Mouse (Mus musculus): ENCODE measurements around the gene Spi1. TPM values are rescaled to one million over a fixed set of nuclear protein-coding genes. Genes with fewer than 3 reads are reported as not detected.

The Spi1 gene
- total and polyA plus RNA-seq, 2 experiments from 2014 or later: 3.0 to 4.5 TPM

DNA sequence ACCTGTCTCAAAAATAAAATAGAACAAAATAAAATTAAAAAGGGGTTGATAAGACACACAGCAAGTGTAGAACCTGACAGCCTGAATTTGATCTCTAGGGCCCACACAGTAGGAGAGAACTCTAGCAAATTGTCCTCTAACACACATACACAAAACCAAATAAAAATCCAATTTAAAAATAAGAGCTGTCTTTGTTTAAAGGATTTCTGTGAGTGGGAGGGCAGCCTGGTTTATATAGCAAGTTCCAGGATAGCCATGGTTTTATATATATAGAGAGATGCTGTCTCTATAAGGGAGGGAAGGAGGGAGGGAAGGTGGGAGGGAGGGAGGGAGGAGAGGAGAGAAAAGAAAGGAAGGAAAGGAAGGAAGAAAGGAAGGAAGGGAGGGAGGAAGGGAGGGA is 65.9 kb downstream of the Spi1 start:
- H3K9ac ChIP-seq (replicated peaks; ENCODE audit: low read length): no peak overlapping the region
- H3K27me3 ChIP-seq (ENCODE audit: insufficient read depth, low read length): no peaks in the 10 kb centered on the region
- ATAC-seq (no peak), DNase-seq (ENCODE audit: low spot score) (no peak)
- H3K4me2 ChIP-seq (ENCODE audit: low read depth, low read length): no peak overlapping the region
- no peaks in the 10 kb centered on the region for H3K9me3 ChIP-seq (ENCODE audit: low read length)
- TF ChIP-seq CTCF (IDR thresholded peaks at IDR 0.05; ENCODE audit: low read depth): no peak
- H3K36me3 ChIP-seq (ENCODE audit: insufficient read depth, low read length): peaks cover 60% of the 10 kb centered on the region
- H3K27ac ChIP-seq: no peak overlapping the region
- no peak overlapping the region for H3K4me3 ChIP-seq (ENCODE audit: low read length)
- H3K4me1 ChIP-seq (ENCODE audit: insufficient read depth, low read length): no peaks in the 10 kb centered on the region

GRCm38 (mm10) chr2:91151331-91151730 is 69.1 kb downstream of the Spi1 start:
- Histone ChIP-seq H3K36me3 (ENCODE audit: insufficient read depth, low read length) (peaks cover 70% of the 10 kb centered on the region), H3K9me3 (ENCODE audit: low read length) (no peaks in the 10 kb centered on the region), H3K4me3 (ENCODE audit: low read length) (no peak overlapping the region), H3K27ac (no peak overlapping the region), H3K4me2 (ENCODE audit: low read depth, low read length) (no peak overlapping the region), H3K9ac (replicated peaks; ENCODE audit: low read length) (no peak overlapping the region), H3K27me3 (ENCODE audit: insufficient read depth, low read length) (no peaks in the 10 kb centered on the region), H3K4me1 (ENCODE audit: insufficient read depth, low read length) (no peaks in the 10 kb centered on the region)
- TF ChIP-seq CTCF (IDR thresholded peaks at IDR 0.05; ENCODE audit: low read depth): no peak
- 89% methylated on average over 1 of the region's 1 CpGs for WGBS
- no peak for DNase-seq (ENCODE audit: low spot score)
- no peak for ATAC-seq

DNA sequence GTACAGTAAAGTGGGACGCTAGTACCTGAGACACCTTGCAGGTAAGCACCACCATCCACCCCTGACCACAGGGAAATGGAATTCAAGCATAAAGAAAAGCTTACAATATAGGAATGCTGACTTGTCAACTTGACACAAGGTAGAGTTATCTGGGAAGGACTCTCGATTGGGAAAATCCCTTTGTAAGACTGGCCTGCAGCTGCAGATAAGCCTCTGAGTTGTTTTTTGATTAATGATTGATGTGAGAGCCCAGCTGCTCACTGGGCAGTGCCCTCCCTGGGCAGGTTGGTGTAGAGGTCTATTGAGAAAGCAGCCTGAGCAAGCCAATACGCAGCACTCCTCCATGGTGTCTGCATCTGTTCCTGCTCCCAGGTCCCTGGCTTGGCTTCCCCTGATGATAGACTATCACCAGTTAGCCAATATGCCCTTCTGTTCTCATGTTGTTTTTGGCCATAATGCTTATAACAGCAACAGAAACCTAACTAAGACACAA is 70.7 kb downstream of the Spi1 start:
- H3K9ac ChIP-seq (replicated peaks; ENCODE audit: low read length): no peak overlapping the region
- DNase-seq (ENCODE audit: low spot score): no peak
- ATAC-seq: no peak
- H3K4me1 ChIP-seq (ENCODE audit: insufficient read depth, low read length): no peaks in the 10 kb centered on the region
- no peaks in the 10 kb centered on the region for H3K27me3 ChIP-seq (ENCODE audit: insufficient read depth, low read length)
- no peak for TF ChIP-seq CTCF (IDR thresholded peaks at IDR 0.05; ENCODE audit: low read depth)
- no peak overlapping the region for H3K27ac ChIP-seq
- 85% methylated on average over 3 of the region's 3 CpGs for WGBS
- no peaks in the 10 kb centered on the region for H3K9me3 ChIP-seq (ENCODE audit: low read length)
- no peak overlapping the region for H3K4me2 ChIP-seq (ENCODE audit: low read depth, low read length)
- peaks cover 73% of the 10 kb centered on the region for H3K36me3 ChIP-seq (ENCODE audit: insufficient read depth, low read length)
- no peak overlapping the region for H3K4me3 ChIP-seq (ENCODE audit: low read length)

DNA sequence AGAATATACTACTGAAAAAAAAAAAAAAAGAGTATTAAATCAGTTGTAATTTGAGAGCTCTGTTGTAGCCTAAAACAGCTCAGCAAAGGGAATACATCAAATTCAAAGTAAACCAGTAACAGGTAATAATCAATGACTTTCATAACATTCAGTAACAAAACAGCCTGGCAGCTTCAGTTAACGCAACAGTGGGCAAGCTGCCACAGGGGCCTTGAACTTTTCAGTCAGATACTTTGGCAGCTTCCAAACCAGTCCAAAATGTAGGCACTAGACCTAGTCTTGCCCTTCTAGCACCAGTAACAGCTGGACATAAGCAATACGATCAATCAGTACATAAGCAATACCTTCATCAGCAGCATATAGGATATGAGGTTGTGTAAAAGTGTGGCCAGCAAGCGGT is 71.9 kb downstream of the Spi1 start:
- DNase-seq (ENCODE audit: low spot score): no peak
- Histone ChIP-seq H3K4me3 (ENCODE audit: low read length) (no peak overlapping the region), H3K27ac (no peak overlapping the region), H3K4me2 (ENCODE audit: low read depth, low read length) (no peak overlapping the region), H3K9me3 (ENCODE audit: low read length) (no peaks in the 10 kb centered on the region), H3K4me1 (ENCODE audit: insufficient read depth, low read length) (no peaks in the 10 kb centered on the region), H3K9ac (replicated peaks; ENCODE audit: low read length) (no peak overlapping the region), H3K27me3 (ENCODE audit: insufficient read depth, low read length) (no peaks in the 10 kb centered on the region), H3K36me3 (ENCODE audit: insufficient read depth, low read length) (peaks cover 77% of the 10 kb centered on the region)
- no peak for ATAC-seq
- no peak for TF ChIP-seq CTCF (IDR thresholded peaks at IDR 0.05; ENCODE audit: low read depth)
- 91% methylated on average over 3 of the region's 3 CpGs for WGBS

DNA sequence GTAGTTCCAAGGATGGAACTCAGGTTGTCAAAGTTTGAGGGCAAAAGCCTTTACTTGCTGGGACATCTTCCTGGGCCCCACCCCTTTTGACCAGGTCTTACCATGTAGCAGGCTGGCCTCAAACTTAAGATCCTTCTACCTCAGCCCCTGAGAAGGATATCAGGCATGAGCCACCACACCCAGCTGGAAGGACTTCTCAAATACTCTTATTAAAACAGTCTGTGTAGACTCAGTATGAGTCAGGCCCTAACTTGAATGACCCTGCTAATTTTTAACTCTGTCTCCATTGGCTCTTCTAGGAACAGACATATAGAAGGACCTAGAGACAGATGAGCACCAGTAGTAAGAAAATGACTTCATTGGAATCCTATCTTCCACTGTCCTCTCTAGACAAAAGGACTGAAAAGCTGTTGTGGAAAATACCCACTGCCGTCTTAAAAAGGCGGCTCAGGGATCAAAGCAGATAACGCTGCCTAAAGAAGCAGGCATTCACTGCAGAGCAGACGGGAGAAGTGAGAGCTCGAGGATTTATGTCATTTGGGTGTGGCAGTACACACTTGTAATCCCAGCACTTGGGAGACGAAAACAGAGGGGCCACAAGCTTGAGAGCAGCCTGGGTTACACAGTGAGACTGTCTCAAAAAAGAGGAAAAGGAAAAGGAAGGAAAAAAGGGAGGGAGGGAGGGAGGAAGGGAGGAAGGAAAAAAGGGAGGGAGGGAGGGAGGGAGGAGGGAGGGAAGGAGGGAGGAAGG is 75.0 kb downstream of the Spi1 start:
- Histone ChIP-seq H3K27ac (no peak overlapping the region), H3K27me3 (ENCODE audit: insufficient read depth, low read length) (no peaks in the 10 kb centered on the region), H3K9me3 (ENCODE audit: low read length) (no peaks in the 10 kb centered on the region), H3K4me3 (ENCODE audit: low read length) (no peak overlapping the region), H3K4me2 (ENCODE audit: low read depth, low read length) (no peak overlapping the region), H3K4me1 (ENCODE audit: insufficient read depth, low read length) (no peaks in the 10 kb centered on the region), H3K9ac (replicated peaks; ENCODE audit: low read length) (no peak overlapping the region), H3K36me3 (ENCODE audit: insufficient read depth, low read length) (peaks cover 77% of the 10 kb centered on the region)
- 52% methylated on average over 6 of the region's 6 CpGs for WGBS
- TF ChIP-seq CTCF (IDR thresholded peaks at IDR 0.05; ENCODE audit: low read depth): no peak
- ATAC-seq (no peak), DNase-seq (ENCODE audit: low spot score) (no peak)

GRCm38 (mm10) chr2:91160591-91160990 is 78.4 kb downstream of the Spi1 start:
- Histone ChIP-seq H3K9me3 (ENCODE audit: low read length) (no peaks in the 10 kb centered on the region), H3K27ac (no peak overlapping the region), H3K27me3 (ENCODE audit: insufficient read depth, low read length) (no peaks in the 10 kb centered on the region), H3K36me3 (ENCODE audit: insufficient read depth, low read length) (peaks cover 77% of the 10 kb centered on the region), H3K4me3 (ENCODE audit: low read length) (no peak overlapping the region), H3K4me2 (ENCODE audit: low read depth, low read length) (no peak overlapping the region), H3K9ac (replicated peaks; ENCODE audit: low read length) (no peak overlapping the region), H3K4me1 (ENCODE audit: insufficient read depth, low read length) (no peaks in the 10 kb centered on the region)
- ATAC-seq (no peak), DNase-seq (ENCODE audit: low spot score) (no peak)
- whole genome bisulfite sequencing: 84% methylated on average over 6 of the region's 6 CpGs
- TF ChIP-seq CTCF (IDR thresholded peaks at IDR 0.05; ENCODE audit: low read depth): no peak

DNA sequence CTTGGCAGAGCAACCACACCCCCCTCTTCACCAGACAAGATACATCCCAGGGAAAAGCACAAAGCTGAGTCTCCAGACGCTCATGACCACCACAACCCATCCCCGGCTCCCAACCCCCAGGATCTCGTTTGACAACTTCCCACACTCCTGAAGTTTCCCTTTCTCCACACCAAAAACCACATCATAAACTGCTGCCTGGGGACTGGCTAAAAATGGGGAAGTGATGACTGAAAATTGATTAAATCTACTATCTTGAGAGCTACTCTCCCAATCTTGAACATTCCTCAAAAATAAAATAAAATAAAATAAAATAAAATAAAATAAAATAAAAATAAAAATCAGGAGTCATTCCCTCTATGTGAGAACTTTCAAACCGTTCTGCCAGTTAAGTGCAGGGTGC is 80.8 kb downstream of the Spi1 start:
- Histone ChIP-seq H3K36me3 (ENCODE audit: insufficient read depth, low read length) (peaks cover 77% of the 10 kb centered on the region), H3K27me3 (ENCODE audit: insufficient read depth, low read length) (no peaks in the 10 kb centered on the region), H3K4me1 (ENCODE audit: insufficient read depth, low read length) (no peaks in the 10 kb centered on the region), H3K9ac (replicated peaks; ENCODE audit: low read length) (no peak overlapping the region), H3K4me3 (ENCODE audit: low read length) (no peak overlapping the region), H3K4me2 (ENCODE audit: low read depth, low read length) (no peak overlapping the region), H3K9me3 (ENCODE audit: low read length) (no peaks in the 10 kb centered on the region), H3K27ac (no peak overlapping the region)
- no peak for TF ChIP-seq CTCF (IDR thresholded peaks at IDR 0.05; ENCODE audit: low read depth)
- DNase-seq (ENCODE audit: low spot score) (no peak), ATAC-seq (no peak)
- WGBS: 89% methylated on average over 4 of the region's 4 CpGs

Measured in hindbrain, postnatal 0 days (tissue).